Mouse (Mus musculus) testis, adult 2 months (tissue): ENCODE measurements at regions not wholly inside any gene's neighbourhood (a gene's known extent, or its start where the extent isn't known, plus 50 kb on each side); places are given as distances from the start of the nearest gene placed in this dataset.

Experiments used
- CTCF ChIP-seq: fragments of 200-500 bp; IDR thresholded peaks from 2 replicates; pipeline ENCODE4 v1.5.1; 2012; ENCODE audit warnings: low read depth, mild to moderate bottlenecking, inconsistent platforms, low read length, moderate library complexity; ENCODE audit not compliant: control insufficient read depth, insufficient read depth, insufficient replicate concordance
- POLR2A ChIP-seq: fragments of 200-500 bp; IDR thresholded peaks from 2 replicates; pipeline ENCODE4 v1.6.1; 2012; ENCODE audit warnings: low read depth, mild to moderate bottlenecking, inconsistent platforms, low read length, moderate library complexity; ENCODE audit not compliant: control insufficient read depth

- TF ChIP-seq CTCF = no peak
- no peak for TF ChIP-seq POLR2A
Measured at GRCm38 (mm10) chr9:66657116-66657758, 56.2 kb upstream of the Car12 start.
